Mouse (Mus musculus) brain, embryonic 18.5 days (tissue): ENCODE results near the gene Gm49711.

Experiments used
- DNase-seq: peaks from one replicate; pipeline ENCODE4 v3.0.0-alpha.2; 2012; ENCODE audit warnings: low read depth, low spot score

The Gm49711 gene

DNA sequence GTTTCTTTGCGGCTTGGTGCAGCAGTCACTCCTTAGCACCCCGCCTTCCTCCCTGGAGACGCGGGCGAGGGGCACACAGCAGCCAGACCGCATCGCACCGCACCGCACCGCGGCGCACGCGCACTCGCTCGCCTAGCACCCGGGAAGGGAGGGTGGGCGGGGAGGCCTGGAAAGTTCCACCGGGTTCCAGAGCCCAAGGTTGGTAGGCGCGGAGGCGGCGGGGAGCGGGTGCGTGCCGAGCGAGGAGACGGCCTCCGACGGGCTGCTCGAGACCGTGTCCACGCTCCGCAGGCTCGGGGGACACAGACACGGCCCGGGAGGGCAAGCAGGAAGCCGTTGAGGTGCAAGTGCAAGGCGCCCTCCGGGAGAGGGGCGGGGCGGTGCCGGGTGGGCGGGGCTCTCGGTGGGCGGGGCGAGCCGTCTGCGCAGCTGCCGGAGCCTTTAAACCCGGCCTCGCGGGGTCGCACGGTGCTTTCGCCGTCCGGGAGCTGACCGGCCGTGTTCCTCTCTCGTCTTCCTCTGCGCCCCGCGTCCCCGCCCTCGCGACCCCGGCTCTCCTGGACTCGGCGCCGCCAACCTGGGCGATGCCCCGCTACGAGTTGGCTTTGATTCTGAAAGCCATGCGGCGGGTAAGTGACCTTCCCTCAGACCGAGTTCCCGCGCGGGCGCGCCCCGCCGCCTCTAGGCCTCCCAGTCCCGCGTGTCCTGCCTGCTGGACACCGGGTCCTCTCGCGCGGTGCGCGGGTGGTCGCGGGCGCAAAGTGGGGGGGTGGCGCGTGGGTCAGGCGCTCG is at the start of gene Gm49711, which contains the start of the genes Mrps6 and Slc5a3:
TSS of gene Gm49711 (plus strand) at position 465 of the 792 bp plus-strand sequence.
TSS of gene Mrps6 (plus strand) at position 419 of the 792 bp plus-strand sequence.
TSS of gene Slc5a3 (plus strand) at position 471 of the 792 bp plus-strand sequence.
- DNase-seq: peak; percentile 71

DNA sequence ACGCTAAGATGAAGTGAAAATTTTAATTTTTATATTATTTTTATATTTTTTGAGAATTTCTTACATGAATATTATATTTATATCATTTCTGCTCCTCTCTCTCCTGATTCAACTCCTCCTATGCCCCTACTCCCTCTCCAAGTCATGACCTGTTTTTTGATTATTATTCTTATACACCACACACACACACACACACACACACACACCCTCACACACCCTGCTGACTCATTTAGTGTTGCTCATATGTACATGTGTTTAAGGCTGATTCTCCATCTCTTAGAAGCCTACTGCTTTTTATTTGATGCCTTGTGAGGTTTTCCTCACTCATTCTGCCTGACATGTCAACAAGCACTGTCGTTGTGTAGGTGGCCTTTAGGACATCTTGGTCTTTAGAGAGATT is 48.5 kb upstream of the Gm49711 start:
- DNase-seq: no peak

DNA sequence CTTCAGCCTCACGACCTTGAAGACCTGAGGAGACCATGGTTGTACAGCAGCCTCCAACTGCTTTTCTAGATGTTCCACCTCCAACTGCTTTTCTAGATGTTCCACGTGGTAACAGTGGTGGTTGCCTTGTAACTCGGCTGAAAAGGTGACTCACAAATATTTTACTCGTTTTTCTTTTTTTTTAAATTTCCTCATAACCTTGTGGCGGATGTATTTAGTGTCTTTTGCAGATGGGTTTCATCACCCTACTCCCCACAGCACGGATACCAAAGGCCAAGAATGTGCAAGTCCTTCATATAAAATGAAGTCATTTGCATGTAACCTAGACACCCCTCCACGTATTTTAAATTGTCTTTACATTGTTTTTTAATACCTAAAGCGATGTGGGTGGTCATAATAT is 41.3 kb upstream of the Gm49711 start:
- DNase-seq: no peak

DNA sequence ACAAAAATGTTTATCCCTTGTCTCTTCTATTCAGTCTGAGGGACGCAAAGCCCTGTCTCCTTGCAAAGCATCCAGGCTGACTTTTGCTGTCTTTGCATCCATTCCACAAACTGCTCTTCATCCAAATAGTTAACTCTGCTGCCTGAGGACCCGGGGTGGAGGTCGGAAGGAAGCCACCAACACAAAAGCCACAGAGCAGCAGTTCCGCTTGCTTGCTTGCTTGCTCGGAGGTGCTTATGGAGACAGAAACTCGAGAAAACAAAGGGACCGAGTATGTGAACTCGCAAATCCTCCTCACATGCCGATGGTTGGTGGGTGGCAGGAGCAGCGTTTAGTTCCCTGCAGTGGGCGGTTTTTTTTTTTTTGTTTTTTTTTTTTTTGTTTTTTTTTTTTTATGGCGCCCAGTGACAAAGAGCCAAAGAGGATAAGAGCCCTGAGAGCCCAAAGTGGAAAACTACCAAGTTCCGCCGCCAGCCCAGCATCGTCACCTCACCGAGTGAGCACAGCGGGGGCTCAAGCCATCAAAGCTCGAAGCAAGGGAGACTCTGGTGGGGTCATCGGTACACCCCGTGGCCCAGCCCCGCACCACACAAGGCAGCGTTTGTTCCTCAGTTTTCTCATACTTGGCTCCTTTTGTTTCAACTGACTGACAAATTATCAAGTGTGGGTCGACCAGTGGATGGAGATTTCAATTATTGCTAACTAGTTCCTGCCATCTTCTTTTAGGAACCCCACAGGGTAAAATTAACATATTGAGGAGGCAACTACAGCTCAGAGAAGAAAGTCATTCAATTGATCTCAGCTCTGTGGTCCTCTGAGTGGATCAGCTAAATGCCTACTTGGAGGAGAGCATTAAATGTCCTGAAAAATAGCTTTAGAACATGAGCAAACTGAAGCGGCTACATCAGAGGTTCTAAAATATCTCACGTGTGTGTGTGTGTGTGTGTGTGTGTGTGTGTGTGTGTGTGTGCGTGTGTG is 38.7 kb upstream of the Gm49711 start:
- no peak for DNase-seq

DNA sequence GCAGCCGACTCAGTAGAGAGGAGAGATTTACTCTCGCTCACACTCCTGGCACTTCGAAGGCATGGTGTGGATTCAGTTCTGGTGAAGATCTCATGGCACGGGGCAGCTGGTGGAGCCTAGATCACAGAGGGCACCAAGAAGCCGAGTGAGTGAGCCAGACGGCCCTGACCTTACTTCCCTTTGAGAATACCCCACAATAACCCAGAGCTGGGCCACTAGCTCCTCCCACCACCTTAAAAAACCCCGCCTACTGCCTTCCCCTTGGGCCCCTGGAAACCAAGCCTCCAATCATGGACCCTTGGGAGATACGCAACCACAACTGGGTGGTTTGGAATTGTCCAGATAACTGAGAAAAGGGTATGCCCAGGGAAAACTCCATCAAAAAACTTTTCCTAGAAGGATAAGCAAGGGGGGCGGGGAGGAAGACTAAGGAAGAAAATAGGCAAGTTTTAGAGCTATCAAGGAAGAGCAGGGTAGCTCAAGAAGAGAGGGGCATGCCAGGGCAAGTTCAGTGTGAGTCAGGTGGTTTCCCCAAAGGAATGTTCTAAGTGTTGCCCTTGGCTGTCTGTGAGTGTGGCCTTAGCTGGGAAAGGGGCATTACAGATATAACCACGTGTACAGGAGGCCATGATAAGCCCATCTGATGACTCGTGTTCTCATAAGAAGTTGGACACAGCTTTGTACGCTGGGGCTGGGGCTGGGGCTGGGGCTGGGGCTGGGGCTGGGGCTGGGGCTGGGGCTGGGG is 36.3 kb upstream of the Gm49711 start:
- no peak for DNase-seq

DNA sequence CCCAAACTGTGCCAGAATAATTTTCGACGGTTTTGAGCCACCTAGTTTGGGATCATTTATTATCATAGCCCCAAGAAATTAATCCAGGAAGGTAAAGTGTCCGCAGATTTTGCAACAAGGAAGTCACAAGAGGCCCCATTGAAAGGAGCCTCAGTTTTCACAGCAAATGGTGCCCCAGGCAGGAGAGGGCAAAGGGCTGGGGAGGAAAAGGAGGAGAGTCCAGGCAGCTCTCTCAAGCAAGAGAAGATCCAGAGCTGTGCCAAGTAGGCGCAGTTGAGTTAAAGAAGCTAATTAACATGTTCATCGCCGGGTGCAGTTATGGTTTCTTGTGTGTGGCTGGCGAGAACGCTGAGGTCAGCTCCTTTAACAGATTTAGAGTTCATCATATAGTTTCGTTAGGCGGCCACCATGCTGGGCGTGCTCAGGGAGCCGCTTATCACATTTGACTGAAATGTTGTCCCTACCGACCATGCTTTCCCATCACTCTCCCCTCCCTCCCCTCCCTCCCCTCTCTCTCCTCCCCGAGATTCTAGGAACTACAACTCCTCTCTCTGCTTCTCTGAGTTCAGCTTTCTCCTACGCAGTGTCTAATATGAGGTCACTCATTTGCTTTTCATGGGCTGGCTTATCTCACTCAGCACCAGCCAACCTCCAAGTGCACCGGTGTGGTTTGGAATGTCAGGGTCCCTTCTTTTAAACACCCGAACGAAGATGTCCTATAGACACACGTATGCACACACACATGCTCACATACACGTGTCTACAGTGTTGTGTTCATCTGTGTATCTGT is 35.4 kb upstream of the Gm49711 start:
- DNase-seq: no peak

DNA sequence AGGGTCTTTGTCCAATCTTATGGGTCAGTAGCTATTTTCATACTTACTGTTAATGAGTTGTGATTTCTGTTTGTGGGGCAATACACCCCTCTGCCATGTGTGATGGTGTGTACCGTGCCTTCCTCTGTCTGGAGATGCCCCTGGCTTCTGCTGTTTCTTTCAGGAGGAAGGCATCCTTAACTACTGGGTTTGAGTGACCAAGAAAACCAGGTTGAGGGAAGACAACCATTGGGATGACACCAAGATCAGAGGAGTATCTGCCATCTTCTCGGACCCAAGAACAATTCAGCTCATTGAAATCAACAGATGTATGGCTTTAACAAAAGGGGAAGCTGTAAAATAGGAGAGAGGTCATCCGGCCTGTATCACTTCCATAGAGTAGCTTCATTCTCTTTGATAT is 24.8 kb upstream of the Gm49711 start:
- DNase-seq: no peak

DNA sequence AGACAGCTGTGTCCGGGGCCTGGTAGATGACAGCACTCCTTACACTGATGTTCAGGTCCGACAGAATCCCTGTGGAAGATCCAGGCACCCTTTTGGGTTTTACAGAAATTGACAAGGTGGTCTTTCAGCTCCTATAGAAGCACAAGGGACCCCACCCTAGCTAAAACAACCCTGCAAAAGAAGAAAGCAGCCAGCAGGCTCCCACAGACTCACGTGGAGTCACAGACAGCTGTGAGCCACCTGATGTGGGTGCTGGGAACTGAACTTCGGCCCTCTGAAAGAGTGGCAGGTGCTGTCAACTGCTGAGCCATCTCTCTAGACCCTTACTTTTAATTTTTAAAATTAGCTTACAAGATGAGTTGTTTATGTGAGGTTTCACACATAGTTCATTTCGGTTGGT is 23.4 kb upstream of the Gm49711 start:
- no peak for DNase-seq

DNA sequence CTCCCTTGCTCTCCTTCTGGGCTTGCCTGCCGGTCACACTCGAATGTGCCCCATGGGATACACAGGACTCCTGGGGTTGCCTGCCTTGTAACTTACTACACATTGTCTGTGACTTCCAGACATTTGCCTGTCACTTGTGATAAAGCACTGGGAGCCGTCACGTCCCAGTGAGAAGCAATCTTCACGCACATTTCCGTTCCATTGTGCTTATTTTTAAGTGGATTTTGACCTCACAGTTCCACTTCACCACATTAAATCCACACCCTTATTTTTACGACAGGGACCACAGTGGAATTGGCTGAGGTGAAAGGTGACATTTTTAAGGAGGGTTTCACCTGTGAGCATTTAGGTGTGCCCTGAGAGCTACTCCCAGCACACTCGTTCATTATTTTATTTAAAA is 21.4 kb upstream of the Gm49711 start:
- DNase-seq: no peak

DNA sequence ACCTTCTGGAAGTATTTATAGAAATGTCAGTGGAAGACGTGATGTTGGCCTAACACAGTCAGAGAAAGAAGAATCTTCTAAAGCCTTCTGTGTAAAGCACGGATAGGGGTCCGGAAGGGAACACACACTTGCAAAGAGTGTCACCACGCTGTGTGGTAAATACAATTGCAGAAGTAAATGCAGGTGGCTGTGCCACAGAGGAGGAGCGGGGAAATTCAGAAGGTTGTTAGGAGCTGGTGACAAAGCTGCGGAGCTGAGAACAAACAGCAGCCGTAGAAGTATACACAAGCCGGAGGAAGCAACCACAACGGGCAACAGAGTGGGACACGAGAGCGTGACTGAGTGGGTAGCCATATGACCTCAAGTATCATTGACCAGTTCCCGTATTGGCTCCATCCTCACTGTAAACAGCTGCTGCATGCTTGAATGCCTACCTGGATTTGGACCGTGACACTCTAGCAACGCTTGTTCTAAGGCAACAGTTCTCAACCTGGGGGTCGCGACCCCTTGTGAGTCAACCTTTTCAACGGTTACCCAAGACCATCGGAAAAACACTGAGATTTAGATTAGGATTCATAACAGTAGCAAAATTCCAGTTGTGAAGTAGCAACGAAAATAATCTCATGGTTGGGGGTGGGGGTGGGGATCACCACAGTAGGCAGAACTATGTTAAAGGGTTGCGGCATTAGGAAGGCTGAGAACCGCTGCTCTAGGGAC is 20.1 kb upstream of the Gm49711 start:
- DNase-seq: no peak

DNA sequence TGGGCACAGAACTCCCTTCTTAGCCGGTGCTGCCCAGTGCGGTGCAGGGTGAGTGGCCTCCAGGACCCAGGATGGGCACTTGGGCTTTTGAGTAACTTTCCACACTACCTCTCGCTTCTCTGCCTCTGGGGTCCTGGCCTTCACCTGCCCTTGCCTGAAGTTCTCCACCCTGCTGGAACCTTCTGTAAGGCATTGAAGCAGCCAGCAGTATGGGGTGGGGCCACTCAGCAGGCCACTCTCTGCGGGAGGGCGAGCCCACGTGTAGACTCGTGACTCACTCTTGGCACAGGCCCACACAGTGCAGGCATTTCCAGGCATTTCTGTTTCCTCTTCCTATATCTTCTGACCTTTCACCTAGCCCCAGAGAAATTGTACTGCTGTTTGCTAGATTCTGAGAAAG is 18.7 kb upstream of the Gm49711 start:
- DNase-seq: no peak

DNA sequence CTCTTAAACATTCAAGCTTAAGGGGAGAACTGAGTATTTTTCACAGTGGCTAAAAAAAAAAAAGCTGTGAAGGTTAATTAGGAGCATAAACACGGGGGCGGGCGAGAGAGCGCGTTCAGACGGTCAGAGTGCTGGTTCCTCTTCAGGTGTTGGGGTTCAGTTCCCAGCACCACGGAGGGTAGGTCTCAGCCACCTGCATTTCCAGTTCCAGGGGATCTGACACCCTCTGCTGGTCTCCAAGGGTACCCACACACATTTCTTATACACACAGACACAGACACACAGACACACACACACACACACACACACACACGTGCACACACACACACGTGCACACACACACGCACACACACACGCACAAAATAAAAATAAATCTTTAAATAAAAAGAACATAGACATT is 18.1 kb upstream of the Gm49711 start:
- no peak for DNase-seq

DNA sequence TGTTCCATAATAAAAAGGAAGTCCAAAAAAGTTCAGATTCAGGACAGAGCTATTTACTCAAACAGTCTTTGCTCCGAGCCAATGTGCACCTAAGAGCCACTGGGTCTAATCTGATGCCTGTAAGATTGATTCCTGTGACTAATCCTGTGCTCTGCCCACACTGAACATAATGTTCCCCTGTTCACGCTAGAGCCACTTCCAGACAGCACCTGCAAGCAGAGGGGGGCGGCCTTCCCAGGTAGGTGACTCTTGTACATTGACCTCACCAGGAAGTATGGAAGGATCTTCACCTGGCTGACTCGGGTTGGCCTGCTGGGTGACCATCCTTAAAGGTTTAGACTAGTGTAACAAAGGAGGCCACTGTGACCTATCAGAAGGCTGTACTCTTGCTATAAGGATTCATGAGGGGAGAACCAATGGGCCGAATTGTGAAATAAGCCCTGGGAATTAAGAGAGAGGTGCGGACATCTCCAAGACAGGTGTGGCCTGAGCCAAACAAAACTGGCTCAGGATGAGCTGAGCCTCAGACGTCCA is 6.3 kb upstream of the Gm49711 start:
- no peak for DNase-seq

DNA sequence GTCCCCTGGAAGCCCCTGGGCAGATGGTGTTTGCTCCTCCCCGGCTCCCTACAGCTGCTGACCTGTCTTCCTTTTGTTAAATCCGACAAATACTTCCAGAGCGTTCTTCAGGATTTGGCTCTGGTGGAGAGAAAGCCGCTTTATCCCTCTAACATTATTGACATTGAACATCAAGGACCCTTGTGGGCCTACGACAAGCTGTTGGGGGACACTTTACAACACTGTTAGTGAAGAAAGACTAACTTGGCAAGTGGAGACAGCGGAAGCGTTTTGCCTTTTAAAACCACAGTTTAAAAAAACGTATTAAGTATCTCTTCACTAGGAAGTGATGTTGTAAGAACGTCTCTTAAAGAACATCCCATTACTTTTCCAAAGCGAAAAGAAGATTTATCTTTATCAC is 5.5 kb upstream of the Gm49711 start:
- DNase-seq: no peak

DNA sequence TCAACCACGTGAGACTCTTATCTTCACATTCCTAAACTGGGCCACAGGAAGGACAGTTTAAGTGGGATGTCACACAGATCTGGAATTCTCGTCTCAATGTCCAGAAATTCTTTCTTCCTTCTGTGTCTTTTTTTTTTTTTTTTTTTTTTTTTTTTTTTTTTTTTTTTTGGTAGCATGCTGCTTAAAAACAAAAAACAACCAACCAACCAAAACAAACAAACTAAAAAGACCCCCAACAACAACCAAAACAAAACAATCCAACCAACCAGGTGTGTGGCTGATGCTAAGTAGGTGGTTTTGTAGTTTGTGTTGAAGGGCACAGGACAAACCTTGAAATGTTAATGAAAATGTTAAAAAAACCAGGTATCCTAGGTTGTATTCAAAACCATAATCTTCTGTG is 1.4 kb upstream of the Gm49711 start:
- no peak for DNase-seq

DNA sequence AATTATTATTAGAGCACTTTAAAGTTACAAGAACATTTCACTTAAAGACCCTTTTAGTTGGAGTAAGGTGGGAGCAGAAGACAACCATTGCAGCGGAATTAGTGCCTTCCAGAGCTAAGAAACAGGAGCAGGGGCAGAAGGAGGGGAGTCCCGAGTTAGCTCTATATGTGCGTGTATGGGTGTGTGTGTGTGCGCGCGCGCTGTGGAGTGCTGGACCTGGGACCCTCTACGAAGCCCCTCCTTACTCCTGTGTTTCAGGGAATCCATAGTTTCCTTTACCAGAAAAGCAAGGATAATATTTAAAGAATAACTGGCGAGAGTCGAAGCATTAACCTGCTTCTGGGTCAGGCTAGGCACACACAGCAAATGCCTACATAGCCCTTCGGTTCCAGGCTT is 662 bp upstream of the Gm49711 start:
- DNase-seq: no peak

DNA sequence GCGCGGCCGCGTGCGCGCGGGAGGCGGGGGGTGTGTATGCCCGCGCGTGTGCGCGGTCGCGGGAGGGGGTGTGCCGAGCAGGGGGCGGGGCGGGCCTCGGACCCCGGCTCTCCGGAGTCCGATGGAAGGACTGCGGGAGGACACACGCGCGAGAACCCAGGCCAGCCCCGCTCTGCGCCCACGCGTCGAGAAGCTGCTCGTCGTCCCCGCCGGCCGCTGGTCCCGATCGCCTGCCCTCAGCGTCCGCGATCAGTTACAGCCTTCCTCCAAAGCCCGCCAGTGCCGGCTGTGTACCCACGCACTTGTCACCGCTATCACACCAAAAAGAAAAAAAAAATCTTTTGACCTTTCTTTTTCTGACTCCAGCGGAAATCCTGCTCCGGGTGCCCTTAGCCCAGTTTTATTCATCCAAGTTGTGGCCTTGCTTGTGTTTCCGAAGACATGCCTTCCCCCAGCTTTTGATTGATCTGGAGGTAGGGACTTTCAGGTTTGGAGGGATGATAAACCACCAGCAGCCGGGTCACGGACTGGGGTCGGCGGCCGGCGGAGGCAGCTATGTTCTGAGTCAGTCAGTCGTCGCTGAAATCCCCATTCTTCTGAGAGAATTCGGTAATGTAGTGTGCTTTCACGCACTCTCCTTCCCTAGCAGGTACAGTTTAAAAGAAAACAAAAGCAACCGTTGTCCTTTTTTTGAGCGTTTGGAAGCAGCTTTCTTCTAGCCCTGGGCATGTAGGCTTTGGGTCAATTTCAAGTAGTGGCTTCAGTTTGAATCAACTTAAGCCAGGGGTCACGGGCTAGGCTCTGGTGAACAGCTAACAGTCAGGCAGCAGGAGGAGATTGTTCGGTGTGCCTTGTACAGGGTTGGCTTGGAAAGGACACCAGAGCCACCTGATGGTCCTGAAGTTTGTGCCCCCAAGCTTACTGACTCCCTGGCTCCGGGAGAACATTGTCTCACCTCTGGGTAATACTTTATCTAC is 816 bp downstream of the Gm49711 start:
- no peak for DNase-seq

DNA sequence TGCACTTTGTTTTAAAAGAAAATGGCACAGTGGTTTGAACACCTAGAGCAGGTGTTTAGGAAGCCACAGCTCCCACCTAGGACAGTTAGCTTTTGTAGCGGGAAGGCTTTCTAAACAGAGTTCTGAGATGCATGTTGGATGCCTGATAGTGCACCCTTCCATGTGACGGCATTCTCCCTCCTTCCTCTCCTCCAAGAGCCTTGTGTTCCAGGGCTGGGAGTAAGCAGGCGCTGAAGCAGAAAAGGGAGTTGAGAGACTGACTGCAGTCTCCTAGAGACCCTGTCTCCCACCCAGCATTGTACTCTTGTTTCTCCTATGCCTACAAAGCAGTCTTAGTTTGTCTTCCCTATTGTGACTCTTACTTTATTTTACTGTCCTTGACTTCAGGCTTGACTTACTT is 2.1 kb downstream of the Gm49711 start:
- no peak for DNase-seq

DNA sequence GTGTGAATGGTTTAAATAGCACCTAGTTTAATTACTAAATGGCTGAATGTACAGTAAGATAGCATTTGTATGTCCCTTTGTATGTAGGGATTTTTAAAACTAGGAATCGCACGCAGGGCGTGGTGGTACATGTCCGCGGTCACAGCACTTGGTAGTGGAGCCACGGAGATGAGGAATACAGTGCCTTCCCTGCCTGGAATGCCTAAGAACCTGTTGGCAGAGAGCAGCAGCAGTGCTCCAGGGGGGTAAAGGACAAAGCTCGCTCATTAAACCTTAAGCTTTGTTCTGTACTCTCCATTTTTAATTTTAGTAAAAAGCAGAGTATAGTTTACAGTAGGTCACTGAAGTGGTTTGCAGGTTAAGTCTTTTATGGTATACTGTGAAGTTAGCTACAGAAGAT is 3.5 kb downstream of the Gm49711 start:
- no peak for DNase-seq
